Mouse (Mus musculus) hindbrain, embryonic 14.5 days (tissue): ENCODE measurements around the gene Hacd2. TPM values are rescaled to one million over a fixed set of nuclear protein-coding genes. Genes with fewer than 3 reads are reported as not detected.

Experiments used
- ATAC-seq: fragments of 200-750 bp; cut with Nextera tagmentation; 2 replicates; pipeline ENCODE4 v1.8.0; 2017; ENCODE audit warnings: moderate number of reproducible peaks, mild to moderate bottlenecking, moderate TSS enrichment, moderate library complexity; ENCODE audit not compliant: low FRiP score
- DNase-seq: peaks from one replicate; pipeline ENCODE4 v3.0.0-alpha.2; 2015; ENCODE audit warnings: low spot score
- H3K27ac ChIP-seq: fragments of 300-500 bp; sonication (generic); 2 replicates; pipeline ENCODE4 v1.5.1; 2014; ENCODE audit warnings: mild to moderate bottlenecking, moderate library complexity
- H3K27me3 ChIP-seq: fragments of 300-500 bp; sonication (generic); 2 replicates; pipeline ENCODE4 v1.6.1; 2014; ENCODE audit warnings: mild to moderate bottlenecking, low read length, mixed read lengths; ENCODE audit not compliant: control insufficient read depth, insufficient read depth
- H3K36me3 ChIP-seq: fragments of 300-500 bp; sonication (generic); replicated peaks from 2 replicates; pipeline ENCODE4 v1.6.1; 2014; ENCODE audit not compliant: control insufficient read depth, insufficient read depth
- H3K4me1 ChIP-seq: fragments of 300-500 bp; sonication (generic); replicated peaks from 2 replicates; pipeline ENCODE4 v1.6.1; 2014; ENCODE audit warnings: antibody characterized with exemption, low read length, mixed read lengths; ENCODE audit not compliant: control insufficient read depth, insufficient read depth
- H3K4me2 ChIP-seq: fragments of 300-500 bp; sonication (generic); replicated peaks from 2 replicates; pipeline ENCODE4 v1.6.1; 2014; ENCODE audit warnings: mild to moderate bottlenecking, moderate library complexity
- H3K4me3 ChIP-seq: fragments of 300-500 bp; sonication (generic); replicated peaks from 2 replicates; pipeline ENCODE4 v1.5.1; 2014; ENCODE audit warnings: mild to moderate bottlenecking, low read length
- H3K9ac ChIP-seq: fragments of 300-500 bp; sonication (generic); 2 replicates; pipeline ENCODE4 v1.6.1; 2014
- H3K9me3 ChIP-seq: fragments of 300-500 bp; sonication (generic); 2 replicates; pipeline ENCODE4 v1.6.1; 2016; ENCODE audit warnings: low read length; ENCODE audit not compliant: control insufficient read depth
- WGBS: fragments of 180-500 bp; shearing (Covaris S2); extraction: QIAGEN DNeasy Blood & Tissue Kit; methylation state at CpG from one replicate; pipeline ENCODE4 v1.1.7; 2014; 5-methylcytosine and 5-hydroxymethylcytosine counted together
- polyA plus RNA-seq: library from polyadenylated mRNA; unstranded; fragments of >200 nt; fragmentation: Nextera tagmentation; extraction: Ambion mirVana; gene quantifications from 2 replicates; pipeline ENCODE4 v1.2.1, GENCODE M21; 2014

The Hacd2 gene
- polyA plus RNA-seq: 29.3 and 29.9 TPM in 2 replicates

GRCm38 (mm10) chr16:35022242-35023137, at the start of gene Hacd2:
Gene Hacd2, plus strand, starts transcription at chr16:35022428.
- H3K4me2 ChIP-seq: peak within 1 kb of the TSS; percentile 76
- WGBS: under 1% methylated on average over 77 of the region's 97 CpGs
- peaks cover 23% of the 10 kb centered on the region for H3K27me3 ChIP-seq
- peaks cover 8% of the 10 kb centered on the region for H3K36me3 ChIP-seq
- peak within 1 kb of the TSS; percentile 82 for H3K9ac ChIP-seq
- peak within 1 kb of the TSS; percentile 66 for H3K4me3 ChIP-seq
- DNase-seq (peak; percentile 94), ATAC-seq (peak; percentile 99)
- no peaks in the 10 kb centered on the region for H3K9me3 ChIP-seq
- peak within 1 kb of the TSS; percentile 80 for H3K27ac ChIP-seq
- peaks cover 6% of the 10 kb centered on the region; the same call in 1 of the 2 replicates for H3K4me1 ChIP-seq

GRCm38 (mm10) chr16:34972471-34972870, 49.8 kb upstream of the Hacd2 start:
- no peak for ATAC-seq
- Histone ChIP-seq H3K4me1 (no peaks in the 10 kb centered on the region), H3K27ac (no peak overlapping the region), H3K9me3 (no peaks in the 10 kb centered on the region), H3K9ac (no peak overlapping the region), H3K4me2 (no peak overlapping the region), H3K4me3 (no peak overlapping the region), H3K27me3 (no peaks in the 10 kb centered on the region), H3K36me3 (no peaks in the 10 kb centered on the region)
- no peak for DNase-seq
- WGBS: 95% methylated on average over 12 of the region's 12 CpGs

DNA sequence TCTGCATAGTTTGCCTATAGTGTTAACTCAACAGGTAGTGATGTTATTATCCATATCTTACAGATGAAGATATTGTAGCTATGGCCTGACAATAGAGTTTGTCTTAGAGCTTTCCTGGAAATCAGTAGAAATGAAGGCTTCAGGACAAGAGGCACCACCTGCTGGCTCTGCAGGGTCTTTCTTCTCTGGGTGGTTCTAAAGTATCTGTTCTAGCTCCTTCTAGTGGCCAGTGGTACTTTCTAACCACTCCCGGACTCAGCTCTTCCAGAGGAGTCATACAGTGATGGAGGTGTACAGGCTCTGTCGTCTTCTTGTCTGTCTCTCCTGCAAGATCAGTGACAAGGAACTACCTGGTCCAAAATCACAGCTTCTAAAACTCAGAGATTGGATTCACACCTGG, 46.7 kb upstream of the Hacd2 start:
- Histone ChIP-seq H3K4me1 (no peaks in the 10 kb centered on the region), H3K9me3 (no peaks in the 10 kb centered on the region), H3K36me3 (no peaks in the 10 kb centered on the region), H3K27ac (no peak overlapping the region), H3K27me3 (no peaks in the 10 kb centered on the region), H3K4me3 (no peak overlapping the region), H3K9ac (no peak overlapping the region), H3K4me2 (no peak overlapping the region)
- WGBS: 69% methylated on average over 2 of the region's 2 CpGs
- no peak for DNase-seq
- no peak for ATAC-seq

DNA sequence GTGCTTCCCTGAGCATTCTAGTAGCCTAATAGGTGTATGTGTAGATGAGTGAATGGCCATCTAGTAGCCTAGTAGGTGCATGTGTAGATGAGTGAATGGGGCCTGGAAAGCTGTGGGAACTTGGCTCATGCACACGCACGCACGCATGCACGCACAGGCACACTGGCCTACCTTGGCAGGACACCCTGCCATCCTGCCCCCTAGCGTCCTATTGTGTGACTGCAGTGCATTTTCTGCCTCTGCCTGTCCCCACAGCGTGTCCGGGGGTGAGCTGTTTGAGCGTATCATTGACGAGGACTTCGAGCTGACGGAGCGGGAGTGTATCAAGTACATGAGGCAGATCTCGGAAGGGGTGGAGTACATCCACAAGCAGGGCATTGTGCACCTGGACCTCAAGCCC, 45.6 kb upstream of the Hacd2 start:
- H3K4me1 ChIP-seq: no peaks in the 10 kb centered on the region
- no peaks in the 10 kb centered on the region for H3K27me3 ChIP-seq
- H3K36me3 ChIP-seq: no peaks in the 10 kb centered on the region
- 83% methylated on average over 13 of the region's 13 CpGs for WGBS
- ATAC-seq: no peak
- DNase-seq: no peak
- no peak overlapping the region for H3K27ac ChIP-seq
- H3K4me2 ChIP-seq: no peak overlapping the region
- no peak overlapping the region for H3K4me3 ChIP-seq
- H3K9me3 ChIP-seq: no peaks in the 10 kb centered on the region
- H3K9ac ChIP-seq: no peak overlapping the region

GRCm38 (mm10) chr16:34978018-34978417, 44.2 kb upstream of the Hacd2 start:
- WGBS: 96% methylated on average over 7 of the region's 7 CpGs
- DNase-seq: no peak
- no peak overlapping the region for H3K27ac ChIP-seq
- H3K4me3 ChIP-seq: no peak overlapping the region
- H3K27me3 ChIP-seq: no peaks in the 10 kb centered on the region
- no peak for ATAC-seq
- H3K4me1 ChIP-seq: no peaks in the 10 kb centered on the region
- no peak overlapping the region for H3K9ac ChIP-seq
- no peaks in the 10 kb centered on the region for H3K9me3 ChIP-seq
- no peak overlapping the region for H3K4me2 ChIP-seq
- no peaks in the 10 kb centered on the region for H3K36me3 ChIP-seq

DNA sequence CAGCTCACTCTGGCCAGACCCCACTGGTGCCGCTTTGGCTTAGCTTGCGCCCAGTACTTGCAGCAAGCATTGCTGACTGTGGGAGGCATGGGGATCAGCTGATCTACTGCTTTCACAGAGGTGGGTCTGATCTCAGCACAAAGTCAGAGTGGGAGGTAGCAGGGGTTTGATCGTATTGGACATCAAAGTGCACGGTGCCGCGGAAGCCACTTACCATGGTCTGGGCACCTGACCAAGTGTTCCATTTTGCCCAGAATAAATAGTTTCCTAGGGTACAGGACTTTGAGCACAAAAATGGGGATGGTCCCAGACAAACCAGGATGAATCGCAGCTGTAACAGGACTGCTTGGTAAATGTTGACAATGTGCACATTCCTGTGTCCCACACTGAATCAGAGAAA, 41.2 kb upstream of the Hacd2 start:
- WGBS: 79% methylated on average over 7 of the region's 7 CpGs
- Histone ChIP-seq H3K27me3 (no peaks in the 10 kb centered on the region), H3K9me3 (no peaks in the 10 kb centered on the region), H3K9ac (no peak overlapping the region), H3K36me3 (no peaks in the 10 kb centered on the region), H3K4me1 (no peaks in the 10 kb centered on the region), H3K4me2 (no peak overlapping the region), H3K4me3 (no peak overlapping the region), H3K27ac (no peak overlapping the region)
- ATAC-seq: no peak
- DNase-seq: peak; percentile 27

GRCm38 (mm10) chr16:34984203-34985030, 37.8 kb upstream of the Hacd2 start:
- Histone ChIP-seq H3K4me3 (no peak overlapping the region), H3K27me3 (no peaks in the 10 kb centered on the region), H3K9ac (no peak overlapping the region), H3K36me3 (no peaks in the 10 kb centered on the region), H3K4me2 (no peak overlapping the region), H3K9me3 (no peaks in the 10 kb centered on the region), H3K27ac (no peak overlapping the region), H3K4me1 (no peaks in the 10 kb centered on the region)
- DNase-seq: no peak
- 62% methylated on average over 11 of the region's 11 CpGs for WGBS
- no peak for ATAC-seq

GRCm38 (mm10) chr16:34985031-34985346, 37.2 kb upstream of the Hacd2 start:
- no peak overlapping the region for H3K4me3 ChIP-seq
- DNase-seq (no peak), ATAC-seq (no peak)
- no peaks in the 10 kb centered on the region for H3K9me3 ChIP-seq
- no peaks in the 10 kb centered on the region for H3K36me3 ChIP-seq
- H3K9ac ChIP-seq: no peak overlapping the region
- H3K27ac ChIP-seq: no peak overlapping the region
- H3K27me3 ChIP-seq: no peaks in the 10 kb centered on the region
- no peaks in the 10 kb centered on the region for H3K4me1 ChIP-seq
- WGBS: 88% methylated on average over 2 of the region's 2 CpGs
- H3K4me2 ChIP-seq: no peak overlapping the region

- Histone ChIP-seq H3K27ac (no peak overlapping the region), H3K4me2 (no peak overlapping the region), H3K4me1 (no peaks in the 10 kb centered on the region), H3K9me3 (no peaks in the 10 kb centered on the region), H3K27me3 (no peaks in the 10 kb centered on the region), H3K36me3 (no peaks in the 10 kb centered on the region), H3K4me3 (no peak overlapping the region), H3K9ac (no peak overlapping the region)
- ATAC-seq: no peak
- 82% methylated on average over 13 of the region's 13 CpGs for WGBS
- no peak for DNase-seq
These were observed 35.9 kb upstream of the Hacd2 start for GRCm38 (mm10) chr16:34986211-34986825.
